Mouse (Mus musculus): ENCODE results near the gene Tmem158.

Tmem158 gene

GRCm38 (mm10) chr9:123260611-123261021 lies at the start of gene Tmem158:
TSS of gene Tmem158 (minus strand) at chr9:123260764.
- DNase-seq, result peak; percentile 84 to 89

GRCm38 (mm10) chr9:123309685-123310365 lies 49.3 kb upstream of the Tmem158 start:
- no peak for DNase-seq

- no peak for DNase-seq
Measured at GRCm38 (mm10) chr9:123309073-123309472, 48.5 kb upstream of the Tmem158 start.

GRCm38 (mm10) chr9:123304917-123305316 lies 44.4 kb upstream of the Tmem158 start:
- DNase-seq, result no peak

- no peak for DNase-seq
Measured at GRCm38 (mm10) chr9:123303952-123304351, 43.4 kb upstream of the Tmem158 start.

- DNase-seq, result no peak
Measured at GRCm38 (mm10) chr9:123302759-123303313, 42.3 kb upstream of the Tmem158 start.

- DNase-seq, result peak; percentile 56 to 65
Measured at GRCm38 (mm10) chr9:123297862-123298261, 37.3 kb upstream of the Tmem158 start.

- peak; percentile 93 to 94 for DNase-seq
Measured at GRCm38 (mm10) chr9:123296229-123296628, 35.7 kb upstream of the Tmem158 start.

- no peak for DNase-seq
Measured at GRCm38 (mm10) chr9:123294581-123294980, 34.0 kb upstream of the Tmem158 start.

- no peak for DNase-seq
Measured at GRCm38 (mm10) chr9:123288378-123288777, 27.8 kb upstream of the Tmem158 start.

GRCm38 (mm10) chr9:123285623-123286022 lies 25.1 kb upstream of the Tmem158 start:
- peak; percentile 43 to 56 for DNase-seq

- DNase-seq, result no peak
Measured at GRCm38 (mm10) chr9:123280775-123281174, 20.2 kb upstream of the Tmem158 start.

- DNase-seq, result no peak
Measured at GRCm38 (mm10) chr9:123278003-123278402, 17.4 kb upstream of the Tmem158 start.

GRCm38 (mm10) chr9:123275373-123275772 lies 14.8 kb upstream of the Tmem158 start:
- no peak for DNase-seq

GRCm38 (mm10) chr9:123274674-123275073 lies 14.1 kb upstream of the Tmem158 start:
- DNase-seq, result no peak

GRCm38 (mm10) chr9:123273876-123274275 lies 13.3 kb upstream of the Tmem158 start:
- no peak for DNase-seq

GRCm38 (mm10) chr9:123271552-123271951 lies 11.0 kb upstream of the Tmem158 start:
- no peak for DNase-seq

GRCm38 (mm10) chr9:123269906-123270558 lies 9.5 kb upstream of the Tmem158 start:
- no peak for DNase-seq

- peak in 1 of 2 experiments; percentile 54 for DNase-seq
Measured at GRCm38 (mm10) chr9:123259896-123260610, 511 bp downstream of the Tmem158 start.

GRCm38 (mm10) chr9:123259461-123259895 lies 1.1 kb downstream of the Tmem158 start:
- DNase-seq, result peak; percentile 93

GRCm38 (mm10) chr9:123258796-123259195 lies 1.8 kb downstream of the Tmem158 start:
- DNase-seq, result peak; percentile 47 to 68

GRCm38 (mm10) chr9:123255736-123256135 lies 4.8 kb downstream of the Tmem158 start:
- DNase-seq, result no peak

GRCm38 (mm10) chr9:123247992-123248391 lies 12.6 kb downstream of the Tmem158 start:
- DNase-seq, result no peak

Measured in cerebellum, postnatal 14 days (tissue).